Mouse (Mus musculus) C3H10T1/2 (cell line): Measurements from ENCODE around the gene Sim1. TPM values are rescaled to one million over a fixed set of nuclear protein-coding genes. Genes with fewer than 3 reads are reported as not detected.

Experiments used
- polyA plus RNA-seq, 2 experiments: library from polyadenylated mRNA; unstranded; fragments of >200 nt; fragmentation: generic; extraction: Trizol; gene quantifications; one replicate each; pipeline ENCODE4 v1.2.1; 2012; ENCODE audit warnings: missing spikeins in 2 of 2

Sim1 gene
- polyA plus RNA-seq = not detected

GRCm38 (mm10) chr10:50894170-50894991, at the start of gene Sim1:
Gene Sim1, plus strand, starts transcription at chr10:50894754.

